Mouse (Mus musculus): Measurements from ENCODE around the gene Hoxa6.

DNA sequence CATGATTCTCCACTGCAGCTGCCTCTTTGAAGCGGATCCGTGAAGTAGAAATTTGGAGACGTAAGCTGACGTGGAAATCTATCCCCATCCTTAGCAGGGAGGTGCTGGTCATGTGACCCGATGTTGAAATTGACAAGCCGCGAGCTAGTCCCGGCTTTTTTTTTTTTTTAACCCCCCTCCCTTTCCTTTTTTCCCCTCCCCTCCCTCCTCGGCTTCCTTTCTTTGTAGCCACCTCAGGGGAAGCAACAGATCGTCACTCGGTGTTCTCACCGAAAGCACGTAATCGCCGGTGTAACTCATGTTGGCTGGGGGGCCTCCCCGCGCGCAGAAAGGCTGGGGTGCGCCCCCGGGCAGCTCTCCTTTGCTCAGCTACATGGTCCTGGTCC, 37.2 kb upstream of the Hoxa6 start, which contains the start of gene Hoxa11:
- TF ChIP-seq CTCF (IDR thresholded peaks at IDR 0.05; ENCODE audit: extremely low read depth, insufficient read length, insufficient replicate concordance, low read depth, low read length) = no peak
- TF ChIP-seq POLR2A (IDR thresholded peaks at IDR 0.05; ENCODE audit: low read depth, low read length) = no peak
